Mouse (Mus musculus) skeletal muscle tissue, adult 2 months (tissue): Measurements from ENCODE around the gene Prdm10.

ENCODE experiments used
- DNase-seq: peaks from one replicate; pipeline ENCODE4 v3.0.0-alpha.2; 2012; ENCODE audit warnings: low read depth, low spot score

Gene Prdm10

GRCm38 (mm10) chr9:31262226-31263105 is 17.9 kb upstream of the Prdm10 start:
- peak; percentile 14 for DNase-seq

GRCm38 (mm10) chr9:31266013-31266659 is 14.2 kb upstream of the Prdm10 start:
- no peak for DNase-seq

- no peak for DNase-seq
Observed at GRCm38 (mm10) chr9:31271221-31272015, 8.9 kb upstream of the Prdm10 start.

DNA sequence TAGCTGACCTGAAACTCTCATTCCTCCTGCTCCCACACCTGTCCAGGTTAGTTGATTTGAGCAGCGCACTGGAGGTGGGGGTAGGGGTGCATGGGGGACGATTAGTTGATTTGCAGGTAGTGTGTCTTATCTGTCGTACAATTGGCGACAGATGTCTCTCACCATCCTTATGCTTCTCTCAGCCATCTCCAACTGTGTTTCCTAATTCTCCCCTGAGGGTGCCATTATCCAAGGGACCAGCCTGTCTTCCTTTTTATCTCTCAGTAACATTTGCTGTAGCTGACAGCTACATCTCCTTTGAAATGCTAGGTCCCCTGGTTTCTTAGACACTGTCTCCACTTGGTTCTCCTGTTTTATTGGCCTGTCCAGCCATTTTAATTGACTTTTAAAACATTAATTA is 8.2 kb upstream of the Prdm10 start:
- no peak for DNase-seq

- DNase-seq, result no peak
Observed at GRCm38 (mm10) chr9:31278651-31279050, 1.7 kb upstream of the Prdm10 start.

- DNase-seq, result no peak
Observed at GRCm38 (mm10) chr9:31279306-31279705, 1.0 kb upstream of the Prdm10 start.

GRCm38 (mm10) chr9:31279885-31280365 is 413 bp upstream of the Prdm10 start:
- no peak for DNase-seq

DNA sequence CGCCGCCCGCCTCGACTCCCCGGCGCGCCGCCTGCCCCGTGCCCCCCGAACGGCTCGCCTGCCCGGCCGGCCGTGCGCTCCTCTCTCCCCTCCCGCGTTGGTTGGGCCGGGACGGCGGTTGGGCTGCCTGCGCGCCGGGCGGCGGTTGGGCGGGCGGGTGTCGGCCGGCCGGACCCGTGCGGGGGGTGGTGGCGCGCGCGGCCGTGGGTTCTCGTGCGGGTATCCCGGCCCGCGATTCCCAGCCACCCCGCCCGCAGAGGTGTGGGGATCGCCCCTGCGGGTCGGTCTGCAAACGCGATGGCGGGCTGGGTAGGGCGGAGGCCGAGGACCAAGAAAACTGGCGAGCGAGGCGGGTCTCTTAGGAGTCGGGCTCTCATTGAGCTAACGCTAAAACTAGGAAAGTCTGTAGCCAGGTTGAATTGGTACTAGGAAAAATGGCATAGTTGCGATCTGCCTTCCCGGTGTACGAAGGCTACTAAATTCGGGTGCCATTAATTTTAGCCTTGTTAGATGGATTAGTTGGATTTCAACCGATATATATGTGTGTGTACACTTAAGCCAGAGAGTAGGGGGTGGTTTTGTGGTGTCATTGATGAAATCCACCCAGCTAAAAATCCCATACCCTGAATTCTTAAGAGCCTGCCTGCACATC is 799 bp downstream of the Prdm10 start:
- DNase-seq, result no peak

DNA sequence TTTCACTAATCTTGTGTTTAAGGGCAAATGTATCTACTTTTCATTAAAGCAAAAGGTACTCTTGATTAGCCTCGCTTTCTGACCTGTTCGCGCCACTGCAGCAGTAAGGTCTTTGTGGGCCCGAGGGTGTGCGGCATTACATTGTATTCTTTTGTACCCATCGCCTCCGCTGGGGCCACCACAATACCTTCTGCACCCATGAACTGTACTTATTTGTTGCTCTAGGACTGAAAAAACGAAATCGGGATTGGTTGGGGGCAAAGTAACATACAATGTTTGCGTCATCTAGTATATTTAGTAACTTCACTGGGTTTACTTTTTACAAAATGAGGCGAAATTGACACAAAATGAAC is 1.3 kb downstream of the Prdm10 start:
- DNase-seq, result no peak

DNA sequence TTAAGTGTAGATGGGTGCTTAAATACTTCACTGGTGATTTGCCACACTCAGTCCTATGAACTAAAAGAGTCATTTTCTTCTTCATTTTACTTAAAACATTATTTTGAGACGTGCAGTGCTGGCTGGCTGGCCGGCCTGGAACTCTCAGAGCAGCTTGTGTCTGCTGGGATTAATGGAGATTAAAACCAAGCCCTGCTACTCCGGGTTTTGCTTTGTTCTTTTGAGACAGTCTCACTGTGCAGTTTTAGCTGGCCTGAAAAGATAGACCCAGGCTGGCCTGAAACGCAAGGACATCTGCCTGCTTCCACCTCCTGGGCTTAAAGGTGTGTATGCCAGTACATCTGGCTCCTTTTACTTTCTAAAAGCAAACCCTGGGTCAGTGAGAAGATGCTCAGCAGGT is 2.2 kb downstream of the Prdm10 start:
- DNase-seq, result no peak

GRCm38 (mm10) chr9:31283044-31283443 is 2.7 kb downstream of the Prdm10 start:
- DNase-seq, result no peak

DNA sequence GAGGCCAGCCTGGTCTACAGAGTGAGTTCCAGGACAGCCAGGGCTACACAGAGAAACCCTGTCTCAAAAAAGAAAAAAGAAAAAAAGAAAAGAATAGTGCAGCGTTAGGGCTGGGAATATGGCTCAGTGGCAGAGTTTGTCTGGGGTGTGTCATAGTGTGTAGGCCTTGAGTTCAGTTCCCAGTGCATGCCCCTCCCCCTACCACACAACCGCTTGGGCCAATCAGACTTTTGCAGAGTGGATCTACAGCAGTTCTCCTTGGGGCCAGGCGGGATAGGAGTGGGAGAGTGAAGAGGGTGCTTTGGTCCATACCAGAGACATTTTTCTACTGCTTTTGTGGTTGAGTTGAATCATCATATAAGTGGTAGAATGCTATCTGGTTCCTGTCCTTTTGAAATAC is 3.6 kb downstream of the Prdm10 start:
- DNase-seq, result no peak

DNA sequence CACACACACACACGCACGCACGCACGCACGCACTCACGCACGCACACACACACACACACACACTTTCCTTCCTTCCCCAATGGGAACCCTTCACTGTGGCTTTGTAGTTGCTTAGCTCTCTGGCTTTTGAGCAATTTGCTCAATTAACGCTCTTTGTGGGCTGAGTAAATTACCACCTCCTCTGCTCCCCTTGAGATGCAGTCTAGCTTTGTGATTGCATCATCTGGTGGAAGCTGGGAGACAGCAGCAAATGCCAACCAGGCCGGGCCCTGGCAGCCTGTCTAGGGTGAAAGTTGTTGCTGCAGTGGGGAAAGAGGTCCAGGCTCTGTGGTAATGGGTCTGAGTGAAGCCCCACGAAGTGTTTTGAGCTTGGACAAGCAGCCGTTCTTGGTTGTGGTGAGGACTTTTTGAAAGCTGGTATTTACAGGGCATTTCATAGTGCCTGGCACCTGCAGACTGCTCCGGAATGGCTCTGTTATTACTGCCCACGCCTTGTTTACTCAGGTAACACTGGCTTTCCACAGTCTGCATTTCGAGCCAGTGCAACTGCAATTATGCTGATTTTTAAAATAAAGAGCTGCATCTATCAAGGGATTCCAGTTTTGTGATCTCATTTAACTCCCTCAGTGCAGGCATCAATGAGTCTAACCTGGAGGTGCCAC is 10.0 kb downstream of the Prdm10 start:
- DNase-seq, result no peak

GRCm38 (mm10) chr9:31291978-31292377 is 11.6 kb downstream of the Prdm10 start:
- DNase-seq, result no peak

GRCm38 (mm10) chr9:31293208-31293607 is 12.9 kb downstream of the Prdm10 start:
- DNase-seq, result no peak

DNA sequence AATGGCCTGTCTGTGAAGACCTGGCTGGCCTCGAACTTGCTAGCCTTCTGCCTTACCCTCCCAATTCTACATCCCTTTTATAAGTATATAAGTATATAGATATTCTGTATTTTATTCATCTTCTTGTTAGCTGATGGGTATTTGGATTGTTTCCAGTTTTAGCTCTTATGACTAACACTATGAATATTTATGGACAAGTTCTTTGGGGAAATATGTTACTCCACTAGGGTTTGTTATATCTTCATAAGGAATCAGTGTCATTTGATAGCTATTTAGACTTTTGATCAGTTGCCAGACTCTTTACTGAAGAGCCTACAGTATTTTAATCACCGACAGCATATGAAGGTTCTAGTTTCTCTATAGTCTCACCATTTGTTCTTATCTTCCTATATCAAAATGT is 15.0 kb downstream of the Prdm10 start:
- no peak for DNase-seq

GRCm38 (mm10) chr9:31296293-31296692 is 16.0 kb downstream of the Prdm10 start:
- DNase-seq, result no peak

DNA sequence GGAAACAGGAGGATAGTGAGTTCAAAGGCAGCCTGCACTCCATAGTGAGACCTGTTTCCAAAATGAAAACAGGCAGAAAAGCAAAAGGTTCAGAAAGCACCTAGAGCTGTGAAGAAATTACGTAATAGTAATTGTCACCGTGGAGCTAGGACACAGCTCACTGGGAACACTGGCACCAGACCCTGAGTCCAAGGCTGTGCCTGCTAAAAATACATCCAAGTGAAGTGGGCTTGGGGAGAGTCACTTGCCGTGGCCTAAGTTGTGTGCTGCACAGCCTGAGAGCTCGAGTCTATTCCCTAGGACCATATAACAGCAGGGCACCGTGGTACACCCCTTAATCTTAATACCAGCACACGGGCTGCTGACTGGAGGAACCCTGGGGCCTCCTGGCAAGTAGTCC is 18.4 kb downstream of the Prdm10 start:
- DNase-seq, result no peak

DNA sequence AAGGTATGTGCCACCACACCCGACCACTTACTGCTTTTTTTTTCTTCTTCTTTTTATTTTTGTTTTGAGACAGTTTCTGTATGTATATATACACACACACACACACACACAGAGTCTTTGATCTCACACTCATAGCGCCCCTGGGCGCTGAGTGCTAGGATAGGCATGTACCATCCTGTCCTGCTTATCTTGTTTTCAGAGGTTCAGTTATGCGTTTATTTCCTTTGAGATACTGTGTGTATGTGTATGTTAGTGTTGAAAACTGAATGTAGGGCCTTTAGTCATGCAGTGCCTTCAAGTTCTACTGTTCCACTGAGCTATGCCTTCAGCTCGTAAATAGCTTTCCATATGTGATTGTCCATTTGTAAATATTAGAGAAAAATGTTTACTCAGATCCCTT is 20.2 kb downstream of the Prdm10 start:
- no peak for DNase-seq

GRCm38 (mm10) chr9:31301107-31301506 is 20.8 kb downstream of the Prdm10 start:
- DNase-seq, result no peak
